Mouse (Mus musculus) urinary bladder, adult 18-20 months (tissue): ENCODE data around the gene Srms.
A peak's percentile ranks its signal among the peaks of the same experiment; 100 is the strongest.

Source experiments
- DNase-seq, 2 experiments: peaks; one replicate each; pipeline ENCODE4 v3.0.0; 2022; ENCODE audit warnings: low spot score in 2 of 2, mixed read lengths in 2 of 2

Srms gene

DNA sequence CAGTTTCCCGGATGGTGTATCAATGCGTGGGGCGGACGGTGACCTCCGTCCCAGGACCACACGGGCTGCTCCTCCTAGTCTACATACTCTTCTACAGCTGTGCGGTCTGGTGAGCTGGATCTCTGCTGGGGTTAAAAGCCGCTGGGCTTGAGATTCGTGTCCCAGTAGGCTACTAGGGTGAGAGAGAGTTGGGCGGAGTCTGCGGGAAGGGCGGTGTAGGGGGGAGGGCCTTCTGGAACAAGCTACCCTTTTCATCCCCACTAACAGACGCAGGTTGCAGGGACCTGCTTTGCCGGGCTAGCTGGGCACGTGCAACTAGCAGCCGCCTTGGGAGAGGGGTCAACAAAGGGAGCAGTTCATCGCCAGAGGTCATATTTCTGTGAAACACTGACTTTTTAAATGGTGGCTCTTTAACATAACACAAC is at the start of gene Srms:
Gene Srms (minus strand): TSS at position 165 of the 425 bp plus-strand sequence.
- DNase-seq = peak in 1 of 2 experiments; percentile 52

DNA sequence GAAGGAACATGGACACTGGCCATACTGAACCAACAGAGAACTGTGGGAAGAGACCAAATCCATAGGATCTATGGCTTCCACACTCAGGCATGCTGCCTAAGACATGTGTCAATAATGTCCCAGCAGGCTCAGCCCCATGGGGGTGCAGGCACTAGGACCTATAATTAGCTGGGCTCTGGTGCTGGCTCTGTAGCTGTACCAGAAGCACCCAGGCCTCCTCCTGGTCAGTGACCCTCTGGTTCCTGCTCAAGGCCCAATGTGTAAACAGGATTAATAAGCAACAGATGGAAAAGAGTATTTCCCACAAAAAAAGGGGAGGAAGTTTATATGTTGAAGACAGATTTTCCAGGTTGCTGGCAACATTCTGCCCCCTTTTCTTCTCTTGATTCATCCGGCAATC is 40.3 kb upstream of the Srms start:
- DNase-seq = no peak

DNA sequence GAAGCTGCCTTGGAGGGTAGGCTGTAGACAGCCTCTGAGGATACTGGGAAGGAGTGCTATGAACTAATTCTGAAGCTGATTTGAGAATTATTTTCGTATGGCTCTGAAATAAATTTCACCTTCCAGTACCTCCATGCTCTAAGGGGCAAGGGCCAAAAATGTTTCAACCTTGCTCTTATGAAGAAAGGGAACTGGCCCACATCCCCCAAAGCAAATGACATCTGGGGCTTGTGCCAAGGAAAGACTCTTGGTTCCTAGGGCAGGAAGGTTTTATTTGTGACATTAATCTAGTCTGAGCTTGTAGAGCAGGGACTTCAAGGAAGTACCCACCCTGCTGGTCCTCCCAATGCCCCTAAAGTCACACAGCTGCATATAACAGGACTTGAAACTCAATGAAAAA is 38.9 kb upstream of the Srms start:
- no peak for DNase-seq

DNA sequence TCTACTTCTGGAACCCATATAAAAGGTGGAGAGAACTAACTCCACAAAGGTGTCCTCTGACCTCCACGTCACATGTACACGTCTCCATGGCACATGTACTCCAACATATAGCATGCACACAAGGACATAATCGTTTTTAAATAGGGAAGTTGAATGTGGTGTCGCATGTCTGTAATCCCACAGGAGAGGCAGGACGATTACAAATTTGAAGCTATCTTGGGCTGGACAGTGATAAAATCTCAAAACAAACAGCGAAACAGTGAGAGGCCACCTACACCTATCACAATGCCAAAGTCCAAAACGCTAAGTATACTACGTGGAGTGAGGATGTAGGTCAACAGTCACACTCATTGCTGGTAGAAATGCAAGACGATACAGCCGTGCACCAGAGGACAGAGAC is 36.2 kb upstream of the Srms start:
- DNase-seq = no peak

GRCm38 (mm10) chr2:181245031-181245430 is 32.0 kb upstream of the Srms start:
- DNase-seq = no peak

DNA sequence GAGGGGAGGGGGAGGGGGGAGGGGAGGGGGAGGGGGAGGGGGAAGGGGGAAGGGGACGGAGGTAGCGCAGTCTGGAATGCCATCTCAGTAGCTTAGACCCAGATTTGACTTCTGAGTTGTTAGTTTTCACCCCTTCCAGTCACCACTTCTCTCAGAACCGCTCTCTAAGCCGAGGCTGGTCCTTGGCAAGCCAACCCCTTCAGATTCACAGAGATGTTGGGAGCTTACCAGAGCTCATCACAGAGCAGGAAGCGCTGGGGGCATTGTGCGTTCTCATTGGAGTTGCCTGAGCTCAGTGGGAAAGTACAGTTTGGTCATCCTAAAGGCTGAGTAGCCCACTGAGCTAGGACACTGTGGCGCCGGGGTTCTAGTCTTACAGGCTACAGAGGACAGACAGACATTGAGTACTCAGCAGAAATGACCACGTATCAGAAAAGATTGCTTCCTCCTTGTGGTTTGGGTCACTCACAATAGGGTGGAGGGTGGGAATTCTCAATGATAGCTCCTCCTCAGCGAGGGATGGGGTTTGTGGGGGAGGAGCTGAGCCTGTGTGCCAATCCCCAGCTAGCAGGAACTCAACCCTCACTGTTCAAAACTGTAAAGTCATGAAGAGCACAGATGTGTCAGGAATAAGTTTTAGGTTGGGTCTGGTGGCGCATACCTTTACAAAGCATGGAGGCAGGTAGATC is 30.9 kb upstream of the Srms start:
- peak; percentile 22 to 29 for DNase-seq

- DNase-seq = no peak
These were observed 29.3 kb upstream of the Srms start for GRCm38 (mm10) chr2:181242314-181242665.

- DNase-seq = peak; percentile 19 to 27
These were observed 28.8 kb upstream of the Srms start, which contains the start of gene Helz2 for GRCm38 (mm10) chr2:181241602-181242313. Helz2 (minus strand) TSS chr2:181242027.

DNA sequence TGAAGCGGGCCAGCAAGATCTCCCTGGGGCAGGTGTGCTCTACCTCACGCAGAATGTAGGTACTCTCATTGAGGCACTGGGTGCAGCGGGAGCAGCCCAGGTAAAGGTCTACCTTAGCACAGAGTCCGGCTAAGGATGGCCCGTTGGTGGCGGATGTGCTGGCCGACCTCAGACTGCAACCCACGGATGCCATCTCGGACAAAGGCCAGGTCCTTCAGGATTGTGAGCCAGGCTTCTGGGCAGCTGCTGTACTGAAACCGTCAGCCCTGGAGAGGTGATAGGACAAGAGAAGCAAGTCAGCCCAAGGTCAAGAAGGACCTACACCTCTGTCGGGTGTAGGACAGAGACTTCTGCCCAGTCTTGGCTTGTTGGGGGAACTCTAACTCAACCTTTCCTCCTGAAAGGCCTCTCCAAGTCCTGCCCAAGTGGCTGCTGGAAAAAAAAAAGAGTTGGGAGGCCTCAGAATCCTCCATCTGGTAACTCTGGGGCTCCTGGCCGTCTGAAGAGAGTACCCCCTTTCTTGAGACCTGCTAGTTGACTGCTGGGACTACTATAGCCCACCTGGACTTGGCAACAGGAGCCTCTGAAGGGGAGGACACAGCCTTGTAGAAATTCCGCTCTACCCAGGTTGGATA is 27.9 kb upstream of the Srms start:
- no peak for DNase-seq

DNA sequence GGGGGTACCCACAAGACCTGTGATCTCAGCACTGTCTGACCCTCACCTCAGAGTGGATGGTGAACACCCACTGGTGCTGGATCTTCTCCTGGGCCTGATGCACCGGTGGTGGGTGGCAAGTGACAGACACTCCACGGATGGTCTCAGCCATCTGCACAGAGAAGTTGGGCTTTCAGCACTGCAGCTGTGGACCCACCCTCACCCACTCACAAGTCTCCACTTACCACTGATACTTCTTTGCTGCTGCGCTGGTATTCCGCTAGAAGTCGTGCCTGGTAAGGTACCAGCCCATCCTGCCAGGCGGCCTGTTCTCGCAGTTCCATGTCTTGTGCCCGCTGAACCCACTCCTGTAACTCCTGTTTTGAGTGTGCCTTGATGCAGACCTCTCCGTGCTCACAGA is 26.3 kb upstream of the Srms start:
- no peak for DNase-seq

DNA sequence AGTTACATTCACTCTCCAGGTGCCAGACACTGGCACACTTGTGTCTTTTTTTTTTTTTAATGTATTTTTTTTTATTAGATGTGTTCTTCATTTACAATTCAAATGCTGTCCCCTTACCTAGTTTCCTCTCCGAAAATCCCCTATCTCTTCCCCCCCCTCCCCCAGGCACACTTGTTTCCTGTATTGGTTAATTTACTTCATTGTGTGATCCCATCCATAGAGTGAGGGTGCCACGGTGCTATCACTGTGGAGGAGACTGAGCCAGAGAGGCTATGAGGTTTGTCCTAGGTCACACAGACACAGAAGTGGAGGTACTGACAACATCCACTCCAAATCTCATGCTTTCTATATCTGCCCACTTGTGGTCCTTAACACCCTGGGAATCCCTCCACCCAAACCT is 25.9 kb upstream of the Srms start:
- DNase-seq = no peak

GRCm38 (mm10) chr2:181238091-181238610 is 25.2 kb upstream of the Srms start:
- no peak for DNase-seq

DNA sequence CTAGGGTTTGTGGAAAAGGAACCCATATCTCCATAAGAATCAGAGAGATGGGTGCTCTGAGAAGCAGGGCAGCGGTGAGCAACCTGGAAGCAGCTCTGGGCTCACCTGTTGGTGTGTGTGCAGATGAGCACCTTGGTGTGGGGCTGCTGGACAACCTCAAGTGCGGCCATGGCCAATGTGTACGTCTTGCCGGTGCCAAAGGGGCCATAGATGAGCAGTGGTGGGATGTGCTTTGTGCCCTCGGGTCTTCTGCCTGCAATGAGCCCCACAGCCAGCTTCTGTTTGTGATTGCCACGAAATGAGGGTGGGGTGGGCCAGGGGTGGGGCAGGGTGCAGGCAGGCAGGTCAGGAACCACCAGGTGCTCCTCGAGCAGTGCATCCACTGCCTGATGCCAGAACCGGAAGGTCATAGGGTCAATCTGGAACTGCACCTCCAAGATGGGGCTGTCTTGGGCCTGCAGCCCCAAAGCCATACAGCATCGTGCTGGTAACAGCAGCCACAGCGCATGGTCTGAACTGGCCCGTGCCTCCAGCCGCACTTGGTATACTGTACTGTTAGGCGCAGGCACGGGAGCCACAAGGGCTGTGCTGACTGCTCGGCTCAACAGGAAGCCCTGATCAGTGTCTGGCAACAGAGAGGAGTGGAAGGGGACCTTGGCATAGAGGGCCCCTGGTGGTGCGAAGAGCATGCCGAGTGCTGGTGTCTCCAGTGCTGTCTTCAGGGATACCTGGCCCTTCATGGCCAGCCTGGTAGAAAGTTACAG is 24.4 kb upstream of the Srms start:
- no peak for DNase-seq

- no peak for DNase-seq
These were observed 22.9 kb upstream of the Srms start for GRCm38 (mm10) chr2:181235681-181236566.

- DNase-seq = no peak
These were observed 21.7 kb upstream of the Srms start for GRCm38 (mm10) chr2:181234680-181235079.

DNA sequence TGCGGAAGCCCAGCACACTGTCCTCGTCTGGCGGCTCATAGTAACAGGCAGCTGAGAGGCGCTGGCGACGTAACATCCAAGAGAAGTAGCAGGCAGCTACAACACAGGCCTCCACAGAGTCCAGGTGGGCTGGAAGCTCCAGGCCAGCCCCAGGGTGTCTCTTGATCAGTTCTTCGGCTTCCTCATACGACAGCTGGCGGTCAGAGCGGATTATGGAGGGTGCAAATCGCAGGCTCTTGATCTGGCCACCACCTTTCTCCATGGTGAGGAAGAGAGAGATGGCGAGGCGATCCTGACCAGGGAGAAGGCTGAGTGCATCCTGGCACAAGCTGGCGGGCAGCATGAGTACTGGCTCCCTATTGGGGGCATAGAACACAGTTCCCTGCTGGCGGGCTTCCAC is 20.5 kb upstream of the Srms start:
- DNase-seq = no peak

GRCm38 (mm10) chr2:181231171-181231570 is 18.2 kb upstream of the Srms start:
- DNase-seq = no peak

DNA sequence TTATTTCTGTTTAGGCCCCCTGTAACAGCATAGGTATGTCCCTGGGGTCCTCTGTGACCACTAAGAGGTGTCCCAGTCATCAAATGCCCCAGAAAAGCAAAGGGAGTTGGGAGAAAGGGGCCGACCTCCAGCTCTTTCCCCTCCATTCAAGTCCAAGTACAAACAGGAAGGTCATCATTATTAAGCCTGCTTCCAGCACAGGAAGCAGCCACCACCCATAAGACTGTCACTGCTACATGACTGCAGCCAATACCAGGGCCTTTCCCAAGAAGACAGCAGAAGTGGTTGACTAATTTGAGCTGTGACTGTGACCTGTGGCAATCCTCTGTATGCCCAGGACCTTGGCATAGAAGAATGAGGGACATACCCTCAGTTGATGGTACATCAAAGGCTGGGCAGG is 15.3 kb upstream of the Srms start:
- DNase-seq = no peak

- DNase-seq = no peak
These were observed 14.1 kb upstream of the Srms start for GRCm38 (mm10) chr2:181227122-181227521.

DNA sequence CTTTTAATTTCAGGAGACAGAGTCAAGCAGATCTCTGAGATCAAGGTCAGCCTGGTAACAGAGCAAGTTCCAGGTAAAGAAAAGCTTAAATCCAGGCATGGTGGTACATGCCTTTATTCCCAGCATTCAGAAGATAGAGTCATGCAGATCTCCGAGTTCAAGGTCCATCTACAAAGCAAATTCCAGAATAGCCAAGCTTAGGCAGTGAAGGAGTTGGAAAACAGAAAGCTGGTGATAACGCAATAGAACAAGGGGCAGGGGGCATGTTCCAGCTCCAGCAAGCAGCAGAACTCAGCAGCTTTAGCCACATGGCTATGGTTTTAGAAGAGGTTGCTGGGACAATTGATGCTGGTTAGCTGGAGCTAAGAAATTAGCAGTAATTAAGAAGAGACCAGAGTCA is 12.0 kb upstream of the Srms start:
- DNase-seq = no peak

- DNase-seq = no peak
These were observed 7.4 kb upstream of the Srms start for GRCm38 (mm10) chr2:181220361-181220760.
